Mouse (Mus musculus): ENCODE measurements around the gene Rnd3.
A peak's percentile ranks its signal among the peaks of the same experiment; 100 is the strongest.

Gene Rnd3

GRCm38 (mm10) chr2:51148975-51149374 is at the start of gene Rnd3:
Gene Rnd3, minus strand, starts transcription at chr2:51149111.
- peak; percentile 67 to 75 for DNase-seq

GRCm38 (mm10) chr2:51192319-51192718 is 43.4 kb upstream of the Rnd3 start:
- peak in 1 of 2 experiments; percentile 3 for DNase-seq

DNA sequence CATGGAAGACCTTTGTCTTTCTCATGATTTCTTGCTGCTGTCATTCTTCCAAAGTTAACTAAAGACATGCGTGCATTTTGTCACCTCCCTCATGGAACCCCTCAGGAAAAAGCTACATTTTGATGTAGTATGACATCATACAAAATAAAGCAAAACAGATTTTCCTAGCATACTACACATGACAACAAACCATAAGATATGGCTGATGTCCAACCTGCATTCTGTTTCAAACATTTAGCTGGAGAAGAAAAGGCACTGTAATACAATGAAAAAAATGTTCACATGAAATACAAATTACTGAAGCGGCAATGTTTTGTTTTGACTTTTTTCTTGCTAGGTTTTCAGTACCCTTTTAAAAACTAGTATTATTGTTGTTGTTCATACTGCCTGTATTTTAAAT is 36.9 kb upstream of the Rnd3 start:
- DNase-seq = no peak

DNA sequence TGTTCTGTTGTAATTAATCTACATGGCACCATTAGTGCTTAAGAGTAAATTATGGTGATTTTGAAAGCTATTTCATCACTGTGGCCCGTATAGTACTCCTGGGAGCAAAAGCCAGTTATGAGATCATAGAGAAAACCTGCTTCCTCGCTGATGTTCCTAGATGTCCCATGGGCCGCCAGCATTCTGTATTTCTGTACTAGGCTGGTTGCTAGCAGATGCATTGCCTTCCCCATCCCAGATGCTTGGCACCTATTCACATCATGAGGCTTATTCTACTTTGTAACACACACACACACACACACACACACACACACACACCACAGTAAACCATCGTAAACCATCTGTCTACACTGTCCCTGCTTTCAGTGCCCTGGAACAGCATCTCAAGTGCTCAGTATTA is 34.1 kb upstream of the Rnd3 start:
- no peak for DNase-seq

DNA sequence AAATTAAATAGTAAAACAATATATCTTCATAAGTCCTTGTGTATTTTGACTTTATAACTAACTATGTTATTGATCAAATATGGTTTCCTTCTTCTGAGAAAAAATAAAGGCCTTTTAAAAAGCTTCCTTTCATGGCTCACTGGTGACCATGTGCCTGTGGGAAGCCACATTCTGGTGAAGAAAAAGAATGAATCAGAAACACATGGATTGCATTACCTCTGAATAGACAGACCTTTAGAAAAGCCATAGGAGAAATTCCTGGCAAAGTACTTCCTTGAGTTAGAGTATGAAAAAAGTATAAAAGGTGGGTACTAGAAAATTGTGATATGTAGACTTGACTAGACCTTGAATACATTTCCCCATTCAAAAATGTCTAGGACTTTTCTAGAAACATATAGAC is 32.5 kb upstream of the Rnd3 start:
- no peak for DNase-seq

DNA sequence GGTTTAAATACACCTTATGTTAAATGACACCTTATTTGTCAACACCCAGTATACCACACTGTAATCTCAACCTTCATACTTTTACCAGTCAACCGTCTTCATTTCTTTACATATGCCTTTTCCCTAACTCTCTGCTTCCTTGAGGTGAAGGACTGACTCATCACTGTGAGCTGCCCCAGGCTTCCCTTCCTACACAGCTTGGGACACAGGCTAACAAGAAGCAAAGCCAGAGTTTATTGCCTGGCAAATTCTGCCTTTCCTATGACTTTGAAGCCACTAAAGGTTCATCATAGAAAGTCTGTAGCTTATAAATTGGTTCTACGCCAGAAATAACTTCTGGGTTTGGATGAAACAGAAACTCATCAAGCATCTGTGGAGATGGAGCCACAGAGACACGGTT is 30.2 kb upstream of the Rnd3 start:
- no peak for DNase-seq

GRCm38 (mm10) chr2:51177615-51178014 is 28.7 kb upstream of the Rnd3 start:
- no peak for DNase-seq

- DNase-seq = no peak
Measured at GRCm38 (mm10) chr2:51175276-51175675, 26.4 kb upstream of the Rnd3 start.

DNA sequence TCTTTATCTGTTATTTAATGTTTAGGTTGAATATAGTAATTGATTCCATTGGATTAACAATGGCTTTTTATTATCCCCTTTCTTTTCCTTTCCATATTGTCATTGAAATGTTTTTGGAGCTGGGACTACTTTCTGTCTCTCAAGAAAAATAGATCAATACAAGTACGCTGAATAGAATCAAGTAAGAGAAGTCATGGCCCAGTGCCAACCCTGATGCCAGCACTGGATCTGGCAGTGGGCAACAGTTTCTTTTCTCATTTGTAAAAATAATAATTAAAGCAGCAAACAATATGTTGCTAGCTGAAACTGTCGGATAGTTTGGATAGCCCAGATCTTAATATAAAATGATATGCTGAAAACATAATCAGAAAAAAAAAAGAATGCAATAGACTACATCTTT is 12.2 kb upstream of the Rnd3 start:
- DNase-seq = no peak

- DNase-seq = peak in 1 of 2 experiments; percentile 6
Measured at GRCm38 (mm10) chr2:51148454-51148853, 457 bp downstream of the Rnd3 start.

GRCm38 (mm10) chr2:51148065-51148407 is 875 bp downstream of the Rnd3 start:
- no peak for DNase-seq

- peak; percentile 9 to 20 for DNase-seq
Measured at GRCm38 (mm10) chr2:51147318-51148064, 1.4 kb downstream of the Rnd3 start.

DNA sequence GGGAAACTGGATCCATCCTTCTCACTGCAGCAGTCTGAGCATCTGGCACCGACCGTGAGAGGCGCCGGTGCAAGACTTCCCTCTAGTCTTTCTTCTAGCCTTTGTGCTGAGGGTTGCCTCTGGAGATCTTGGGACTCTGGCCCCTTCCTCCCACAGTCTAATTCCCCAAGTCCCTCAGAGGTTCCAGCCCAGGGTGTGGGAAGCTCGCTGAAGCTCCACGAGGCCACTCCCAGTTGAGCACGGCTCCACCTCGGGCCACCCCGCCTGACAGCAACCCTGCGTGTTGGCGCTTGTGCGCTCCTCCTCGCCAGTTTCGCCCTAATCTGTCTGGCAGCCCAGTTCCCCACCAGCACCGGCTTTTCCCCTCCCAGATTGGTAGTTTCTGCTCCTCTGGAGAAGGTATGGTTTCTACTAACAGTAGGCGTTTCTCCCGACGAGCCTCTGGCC is 2.0 kb downstream of the Rnd3 start:
- peak; percentile 7 to 12 for DNase-seq

GRCm38 (mm10) chr2:51145838-51146470 is 3.0 kb downstream of the Rnd3 start:
- DNase-seq = no peak

DNA sequence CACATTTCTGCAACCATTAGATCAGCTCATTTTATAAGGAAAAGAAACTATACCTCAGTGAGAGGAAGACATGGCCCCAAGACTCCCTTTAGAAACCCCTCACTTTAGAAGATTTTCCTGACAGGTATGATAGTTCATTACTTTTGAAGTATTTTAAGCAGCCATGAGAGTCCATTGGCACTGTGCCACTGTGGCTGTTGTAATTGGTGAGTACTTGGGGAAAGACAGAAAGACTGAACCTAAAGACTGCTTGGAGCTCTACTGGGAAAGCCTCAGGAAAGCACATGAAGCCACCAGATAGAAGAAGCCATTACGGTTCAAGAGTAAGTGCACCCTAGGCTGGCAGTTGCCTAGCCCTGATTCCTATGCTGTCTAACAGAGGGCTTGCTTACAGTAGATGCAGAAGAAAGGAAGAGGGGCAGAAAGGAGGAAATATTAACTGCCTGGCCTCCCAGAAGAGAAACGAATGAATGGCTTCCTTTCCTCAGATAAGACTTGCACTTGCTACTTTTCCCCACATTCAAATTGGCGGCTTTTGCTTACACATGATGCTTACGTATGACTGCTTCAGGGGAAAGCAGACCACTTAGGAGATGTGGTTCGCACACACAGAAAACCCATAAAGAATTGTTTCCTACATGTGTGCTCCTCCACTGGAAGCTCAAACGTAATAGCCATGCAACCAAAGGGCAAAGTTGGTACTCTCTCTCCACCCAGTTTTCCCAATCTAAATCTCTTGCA is 4.4 kb downstream of the Rnd3 start:
- DNase-seq = no peak

DNA sequence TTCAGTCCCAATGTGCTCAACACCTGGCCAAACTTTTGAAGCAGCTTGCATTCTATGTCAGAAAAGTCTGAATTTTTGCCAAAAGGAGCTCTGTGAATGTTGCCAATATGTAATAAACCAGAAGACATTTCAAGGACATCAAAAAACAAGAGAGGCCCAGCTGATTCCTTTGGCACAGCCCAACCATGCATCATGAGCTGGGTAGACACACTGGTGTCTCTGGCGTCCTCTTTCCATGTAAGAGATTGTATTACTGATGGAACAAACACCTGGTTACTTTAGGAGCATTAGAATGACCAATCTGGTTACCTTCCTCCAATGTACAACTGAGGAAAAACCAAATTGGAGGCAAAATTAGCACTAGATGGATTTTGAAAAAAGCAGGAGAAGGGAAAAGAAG is 6.5 kb downstream of the Rnd3 start:
- DNase-seq = no peak

- DNase-seq = no peak
Measured at GRCm38 (mm10) chr2:51141345-51141744, 7.6 kb downstream of the Rnd3 start.

- no peak for DNase-seq
Measured at GRCm38 (mm10) chr2:51140486-51140885, 8.4 kb downstream of the Rnd3 start.

GRCm38 (mm10) chr2:51139912-51140446 is 8.9 kb downstream of the Rnd3 start:
- no peak for DNase-seq

DNA sequence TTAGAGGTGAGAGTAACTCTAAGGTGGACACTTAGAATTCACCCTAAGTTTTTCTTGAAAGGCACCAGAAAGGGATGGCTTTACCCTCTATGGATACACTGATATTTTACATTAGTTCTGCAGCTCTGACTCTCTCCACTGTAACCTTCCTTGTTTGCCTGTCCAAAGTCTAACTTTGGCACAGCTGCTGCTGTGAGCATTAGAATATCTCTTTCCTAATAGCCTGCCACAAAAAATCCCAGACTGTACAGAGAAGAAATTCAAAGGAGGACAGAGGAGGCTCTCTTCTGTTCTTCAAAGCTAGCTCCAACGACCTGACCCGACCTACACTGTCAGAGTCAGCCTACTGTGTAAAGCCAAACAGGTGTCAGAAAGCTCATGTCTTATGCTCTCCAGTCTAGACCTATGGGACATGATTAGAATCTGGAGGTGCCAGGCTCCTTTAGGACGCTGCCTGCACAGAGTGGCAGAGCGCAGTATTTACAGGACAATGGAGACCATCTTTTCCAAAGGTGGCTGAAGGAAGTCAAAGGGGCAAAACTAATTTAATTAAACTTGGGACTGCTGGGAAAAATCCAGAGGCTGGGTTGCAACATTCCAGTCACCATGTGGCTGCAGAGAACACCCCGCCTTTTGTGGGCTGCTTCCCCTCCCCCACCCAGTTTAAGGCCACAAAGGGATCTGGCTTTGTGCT is 9.5 kb downstream of the Rnd3 start:
- no peak for DNase-seq

DNA sequence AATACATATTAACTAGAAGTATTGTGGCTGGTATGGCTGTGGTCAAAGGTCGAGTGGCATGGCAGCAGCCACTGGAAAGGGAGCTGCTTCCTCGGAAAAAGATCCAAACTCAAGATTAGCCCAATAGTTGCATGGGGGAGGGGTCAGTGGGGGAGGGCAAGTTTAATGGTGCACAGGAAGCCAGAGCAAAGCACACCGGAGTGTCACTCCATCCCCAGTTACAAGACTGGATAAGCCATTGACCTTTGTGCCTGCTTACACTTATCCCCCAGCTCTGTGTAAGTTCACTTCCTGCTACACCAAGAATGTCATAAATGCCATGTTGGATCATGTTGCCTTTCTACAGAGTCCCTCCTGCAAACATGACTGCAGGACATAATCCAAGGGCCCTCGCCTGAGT is 11.2 kb downstream of the Rnd3 start:
- no peak for DNase-seq

- no peak for DNase-seq
Measured at GRCm38 (mm10) chr2:51132181-51132580, 16.7 kb downstream of the Rnd3 start.

DNA sequence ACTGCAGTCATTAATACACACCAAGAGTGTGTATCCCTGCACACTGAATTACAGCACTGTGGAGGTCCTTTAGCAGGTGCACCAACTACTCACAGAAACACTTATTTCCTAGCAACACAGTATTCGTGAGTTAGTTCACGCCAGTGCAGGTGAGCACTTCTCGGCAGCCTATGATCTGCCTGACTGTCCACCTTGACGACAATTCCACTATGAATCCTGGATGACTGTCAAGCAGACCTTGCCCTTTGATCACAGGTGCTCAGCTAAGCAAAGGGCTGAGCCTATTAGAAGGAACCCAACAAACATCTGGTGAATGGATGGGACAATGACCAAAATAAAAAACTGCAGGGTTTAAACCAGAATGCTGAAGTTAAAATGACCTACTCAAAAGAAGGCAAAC is 20.8 kb downstream of the Rnd3 start:
- no peak for DNase-seq
